Mouse (Mus musculus) T-helper 1 cell (primary cell): ENCODE data around the gene Gm11939.
"Not testable (repeated sequence)": the region's sequence is repeated elsewhere in the genome, so short reads cannot be mapped to it uniquely, and the experiment has no call there.

Experiments
- in situ Hi-C: fragments of 300-600 bp; cut with MboI, MseI; formaldehyde crosslinking; loops from one replicate; pipeline ENCODE4 v1.15.1; 2025; ENCODE audit warnings: high pct_unique_total_duplicates

Gm11939 gene

GRCm38 (mm10) chr11:99559366-99559765 lies at the start of gene Gm11939:
TSS of gene Gm11939 (minus strand) at chr11:99559466.
- in situ Hi-C loops = no loop called here

- in situ Hi-C loops = not testable (repeated sequence)
These were observed 43.9 kb upstream of the Gm11939 start, which contains the start of gene Gm11938 for GRCm38 (mm10) chr11:99603208-99603607. TSS of gene Gm11938 (minus strand) at chr11:99603308.

- in situ Hi-C loops = not testable (repeated sequence)
These were observed 38.5 kb upstream of the Gm11939 start, which contains the start of gene Krtap9-3 for GRCm38 (mm10) chr11:99597742-99598141. TSS of gene Krtap9-3 (minus strand) at chr11:99598105.

GRCm38 (mm10) chr11:99590981-99591380 lies 31.7 kb upstream of the Gm11939 start, which contains the start of gene Krtap1-3:
TSS of gene Krtap1-3 (minus strand) at chr11:99591339.
- in situ Hi-C loops = no loop called here

GRCm38 (mm10) chr11:99585096-99585495 lies 25.8 kb upstream of the Gm11939 start:
- in situ Hi-C loops = no loop called here

- in situ Hi-C loops = no loop called here
These were observed 24.0 kb upstream of the Gm11939 start, which contains the start of gene Krtap1-4 for GRCm38 (mm10) chr11:99583245-99583704. TSS of gene Krtap1-4 (minus strand) at chr11:99583654.

GRCm38 (mm10) chr11:99581564-99581963 lies 22.3 kb upstream of the Gm11939 start:
- in situ Hi-C loops = no loop called here

- in situ Hi-C loops = no loop called here
These were observed 21.8 kb upstream of the Gm11939 start for GRCm38 (mm10) chr11:99581051-99581450.

- in situ Hi-C loops = no loop called here
These were observed 21.4 kb upstream of the Gm11939 start, which contains the start of gene Krtap1-5 for GRCm38 (mm10) chr11:99580636-99581035. TSS of gene Krtap1-5 (minus strand) at chr11:99581016.

- in situ Hi-C loops = no loop called here
These were observed 14.8 kb upstream of the Gm11939 start for GRCm38 (mm10) chr11:99574106-99574505.

- in situ Hi-C loops = no loop called here
These were observed 13.9 kb upstream of the Gm11939 start for GRCm38 (mm10) chr11:99573164-99573563.

- in situ Hi-C loops = no loop called here
These were observed 7.3 kb upstream of the Gm11939 start, which contains the start of gene Krtap3-1 for GRCm38 (mm10) chr11:99566530-99566929. TSS of gene Krtap3-1 (minus strand) at chr11:99566630.

- in situ Hi-C loops = no loop called here
These were observed 3.3 kb upstream of the Gm11939 start for GRCm38 (mm10) chr11:99562580-99562979.

GRCm38 (mm10) chr11:99557976-99558745 lies 1.1 kb downstream of the Gm11939 start:
- in situ Hi-C loops = no loop called here

- in situ Hi-C loops = no loop called here
These were observed 2.5 kb downstream of the Gm11939 start, which contains the start of gene Krtap3-2 for GRCm38 (mm10) chr11:99556753-99557152. TSS of gene Krtap3-2 (minus strand) at chr11:99556853.

- in situ Hi-C loops = no loop called here
These were observed 3.1 kb downstream of the Gm11939 start for GRCm38 (mm10) chr11:99556195-99556594.

GRCm38 (mm10) chr11:99550765-99551164 lies 8.5 kb downstream of the Gm11939 start, which contains the start of gene Krtap3-3:
TSS of gene Krtap3-3 (minus strand) at chr11:99550865.
- in situ Hi-C loops = no loop called here

- in situ Hi-C loops = no loop called here
These were observed 11.4 kb downstream of the Gm11939 start for GRCm38 (mm10) chr11:99547892-99548291.

GRCm38 (mm10) chr11:99539721-99540120 lies 19.5 kb downstream of the Gm11939 start:
- in situ Hi-C loops = no loop called here

- in situ Hi-C loops = no loop called here
These were observed 37.9 kb downstream of the Gm11939 start, which contains the start of gene Krt39 for GRCm38 (mm10) chr11:99521288-99521860. TSS of gene Krt39 (minus strand) at chr11:99521338.

- in situ Hi-C loops = no loop called here
These were observed 45.2 kb downstream of the Gm11939 start for GRCm38 (mm10) chr11:99514098-99514497.
